Mouse (Mus musculus): ENCODE data around the gene Iqschfp.
A peak's percentile ranks its signal among the peaks of the same experiment; 100 is the strongest.

The Iqschfp gene

GRCm38 (mm10) chr3:68518041-68518440, 626.0 kb downstream of the Iqschfp start:
- DNase-seq (ENCODE audit: low read depth in 1 of 2, low spot score in 2 of 2), result no peak

- no peak for DNase-seq (ENCODE audit: low read depth in 1 of 2, low spot score in 2 of 2)
Observed at GRCm38 (mm10) chr3:68518586-68518985, 626.6 kb downstream of the Iqschfp start.

- no peak for DNase-seq (ENCODE audit: low read depth in 1 of 2, low spot score in 2 of 2)
Observed at GRCm38 (mm10) chr3:68525361-68525878, 633.4 kb downstream of the Iqschfp start.

GRCm38 (mm10) chr3:68526416-68526815, 634.4 kb downstream of the Iqschfp start:
- DNase-seq (ENCODE audit: low read depth in 1 of 2, low spot score in 2 of 2), result no peak

- DNase-seq (ENCODE audit: low read depth in 1 of 2, low spot score in 2 of 2), result no peak
Observed at GRCm38 (mm10) chr3:68527182-68527581, 635.1 kb downstream of the Iqschfp start.

- no peak for DNase-seq (ENCODE audit: low read depth in 1 of 2, low spot score in 2 of 2)
Observed at GRCm38 (mm10) chr3:68531908-68532307, 639.9 kb downstream of the Iqschfp start.

GRCm38 (mm10) chr3:68534571-68535051, 642.6 kb downstream of the Iqschfp start:
- DNase-seq (ENCODE audit: low read depth in 1 of 2, low spot score in 2 of 2), result no peak

GRCm38 (mm10) chr3:68535160-68535728, 643.2 kb downstream of the Iqschfp start:
- no peak for DNase-seq (ENCODE audit: low read depth in 1 of 2, low spot score in 2 of 2)

GRCm38 (mm10) chr3:68536071-68536470, 644.0 kb downstream of the Iqschfp start:
- no peak for DNase-seq (ENCODE audit: low read depth in 1 of 2, low spot score in 2 of 2)

GRCm38 (mm10) chr3:68541688-68542087, 649.7 kb downstream of the Iqschfp start:
- no peak for DNase-seq (ENCODE audit: low read depth in 1 of 2, low spot score in 2 of 2)

GRCm38 (mm10) chr3:68542944-68543501, 651.0 kb downstream of the Iqschfp start:
- no peak for DNase-seq (ENCODE audit: low read depth in 1 of 2, low spot score in 2 of 2)

- DNase-seq (ENCODE audit: low read depth in 1 of 2, low spot score in 2 of 2), result no peak
Observed at GRCm38 (mm10) chr3:68544811-68545210, 652.8 kb downstream of the Iqschfp start.

- DNase-seq (ENCODE audit: low read depth in 1 of 2, low spot score in 2 of 2), result no peak
Observed at GRCm38 (mm10) chr3:68545898-68546297, 653.9 kb downstream of the Iqschfp start.

GRCm38 (mm10) chr3:68555087-68555662, 663.1 kb downstream of the Iqschfp start:
- no peak for DNase-seq (ENCODE audit: low read depth in 1 of 2, low spot score in 2 of 2)

GRCm38 (mm10) chr3:68556891-68557290, 664.9 kb downstream of the Iqschfp start:
- DNase-seq (ENCODE audit: low read depth in 1 of 2, low spot score in 2 of 2), result peak; percentile 45 to 46

GRCm38 (mm10) chr3:68558744-68559143, 666.7 kb downstream of the Iqschfp start:
- no peak for DNase-seq (ENCODE audit: low read depth in 1 of 2, low spot score in 2 of 2)

- DNase-seq (ENCODE audit: low read depth in 1 of 2, low spot score in 2 of 2), result no peak
Observed at GRCm38 (mm10) chr3:68560057-68560456, 668.0 kb downstream of the Iqschfp start.

GRCm38 (mm10) chr3:68562838-68563237, 670.8 kb downstream of the Iqschfp start:
- no peak for DNase-seq (ENCODE audit: low read depth in 1 of 2, low spot score in 2 of 2)

- DNase-seq (ENCODE audit: low read depth in 1 of 2, low spot score in 2 of 2), result peak; percentile 41 to 58
Observed at GRCm38 (mm10) chr3:68563922-68564321, 671.9 kb downstream of the Iqschfp start.

- no peak for DNase-seq (ENCODE audit: low read depth in 1 of 2, low spot score in 2 of 2)
Observed at GRCm38 (mm10) chr3:68564978-68565674, 673.1 kb downstream of the Iqschfp start.

- no peak for DNase-seq (ENCODE audit: low read depth in 1 of 2, low spot score in 2 of 2)
Observed at GRCm38 (mm10) chr3:68565675-68566055, 673.6 kb downstream of the Iqschfp start.

GRCm38 (mm10) chr3:68567581-68567980, 675.5 kb downstream of the Iqschfp start:
- DNase-seq (ENCODE audit: low read depth in 1 of 2, low spot score in 2 of 2), result no peak
